Mouse (Mus musculus) midbrain, postnatal 0 days (tissue): ENCODE measurements around the gene Ggt6. TPM values are rescaled to one million over a fixed set of nuclear protein-coding genes. Genes with fewer than 3 reads are reported as not detected.

Source experiments
- ATAC-seq: fragments of 200-750 bp; cut with Nextera tagmentation; 2 replicates; pipeline ENCODE4 v1.8.0; 2017; ENCODE audit warnings: moderate number of reproducible peaks, mild to moderate bottlenecking, moderate TSS enrichment, moderate library complexity; ENCODE audit not compliant: low FRiP score
- DNase-seq: peaks from one replicate; pipeline ENCODE4 v3.0.0-alpha.2; 2015; ENCODE audit warnings: low spot score
- H3K27ac ChIP-seq: fragments of 300-500 bp; sonication (generic); 2 replicates; pipeline ENCODE4 v1.5.1; 2014; ENCODE audit warnings: low read depth, mild to moderate bottlenecking, low read length, mixed read lengths
- H3K27me3 ChIP-seq: fragments of 300-500 bp; sonication (generic); 2 replicates; pipeline ENCODE4 v1.6.1; 2014; ENCODE audit warnings: low read length, control low read depth, mixed read lengths; ENCODE audit not compliant: insufficient read depth
- H3K36me3 ChIP-seq: fragments of 300-500 bp; sonication (generic); 2 replicates; pipeline ENCODE4 v1.6.1; 2014; ENCODE audit warnings: low read length, control low read depth, mixed read lengths; ENCODE audit not compliant: insufficient read depth
- H3K4me1 ChIP-seq: fragments of 300-500 bp; sonication (generic); 2 replicates; pipeline ENCODE4 v1.6.1; 2014; ENCODE audit warnings: mild to moderate bottlenecking, control low read depth, antibody characterized with exemption, low read length, mixed read lengths; ENCODE audit not compliant: insufficient read depth
- H3K4me2 ChIP-seq: fragments of 300-500 bp; sonication (generic); 2 replicates; pipeline ENCODE4 v1.6.1; 2014; ENCODE audit warnings: low read depth, mild to moderate bottlenecking, low read length, mixed read lengths; ENCODE audit not compliant: poor library complexity, severe bottlenecking
- H3K4me3 ChIP-seq: fragments of 300-500 bp; sonication (generic); 2 replicates; pipeline ENCODE4 v1.5.1; 2014; ENCODE audit warnings: low read depth, mild to moderate bottlenecking, low read length, moderate library complexity
- H3K9ac ChIP-seq: fragments of 300-500 bp; sonication (generic); replicated peaks from 2 replicates; pipeline ENCODE4 v1.6.1; 2014; ENCODE audit warnings: mild to moderate bottlenecking, low read length, moderate library complexity, mixed read lengths; ENCODE audit not compliant: poor library complexity, severe bottlenecking
- H3K9me3 ChIP-seq: fragments of 300-500 bp; sonication (generic); 2 replicates; pipeline ENCODE4 v1.6.1; 2016; ENCODE audit warnings: low read length, control low read depth
- CTCF ChIP-seq: IDR thresholded peaks from 2 replicates; pipeline ENCODE4 v1.5.1; 2016; ENCODE audit warnings: antibody characterized with exemption, mild to moderate bottlenecking
- WGBS: fragments of 180-500 bp; shearing (Covaris S2); extraction: QIAGEN DNeasy Blood & Tissue Kit; methylation state at CpG from one replicate; pipeline ENCODE4 v1.1.7; 2014; 5-methylcytosine and 5-hydroxymethylcytosine counted together
- polyA plus RNA-seq: library from polyadenylated mRNA; unstranded; fragments of >200 nt; fragmentation: Nextera tagmentation; extraction: Ambion mirVana; gene quantifications from 2 replicates; pipeline ENCODE4 v1.2.1, GENCODE M21; 2015
- total RNA-seq: library from RNA; depleted of rRNA; stranded (reverse); fragments of >200 nt; gene quantifications from 2 replicates; pipeline ENCODE4 v1.2.3, GENCODE M21; 2014

Gene Ggt6
- total and polyA plus RNA-seq, 2 experiments from 2014 or later, result 1.4 TPM; not detected in 1

DNA sequence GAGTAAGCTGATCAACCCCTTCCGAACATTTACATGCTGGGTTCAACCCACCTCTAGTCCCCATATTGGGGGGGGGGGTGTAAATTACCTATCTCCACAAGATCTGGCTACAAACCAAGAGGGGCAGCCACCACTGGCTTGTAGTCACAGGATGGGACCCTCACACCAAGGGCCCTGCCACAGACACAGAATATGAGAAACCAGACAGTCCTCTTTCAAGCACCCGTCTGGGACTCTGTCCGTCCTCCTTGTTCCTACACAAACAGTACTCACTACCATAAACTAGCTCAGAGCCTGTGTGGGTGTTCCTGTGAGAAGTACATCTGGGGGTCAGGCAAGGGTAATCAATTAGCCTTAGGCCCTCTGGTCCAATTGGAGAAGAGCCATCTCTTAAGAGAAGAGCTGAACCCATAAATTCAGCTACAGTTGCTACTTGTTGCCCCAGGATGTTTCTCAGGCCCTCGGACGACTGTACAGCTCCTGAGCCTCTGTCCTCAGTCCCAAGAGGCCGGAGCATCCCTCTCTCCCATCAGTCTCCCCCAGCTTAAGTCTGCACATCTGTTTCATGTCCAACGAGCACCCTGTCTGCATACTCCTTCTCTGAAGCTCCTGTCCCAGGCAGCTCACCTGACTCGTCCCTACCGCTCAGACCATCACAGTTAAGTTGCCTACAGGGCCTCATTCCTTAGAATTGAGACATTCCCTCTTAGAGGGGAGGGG lies 26.7 kb upstream of the Ggt6 start:
- Histone ChIP-seq H3K9me3 (no peaks in the 10 kb centered on the region), H3K27me3 (no peaks in the 10 kb centered on the region; the same call in none of the 2 replicates), H3K4me1 (peaks cover 3% of the 10 kb centered on the region; the same call in 1 of the 2 replicates), H3K4me3 (no peak overlapping the region), H3K36me3 (no peaks in the 10 kb centered on the region), H3K4me2 (no peak overlapping the region), H3K9ac (no peak overlapping the region), H3K27ac (no peak overlapping the region)
- 64% methylated on average over 9 of the region's 9 CpGs for WGBS
- TF ChIP-seq CTCF, result no peak
- DNase-seq (no peak), ATAC-seq (no peak)

DNA sequence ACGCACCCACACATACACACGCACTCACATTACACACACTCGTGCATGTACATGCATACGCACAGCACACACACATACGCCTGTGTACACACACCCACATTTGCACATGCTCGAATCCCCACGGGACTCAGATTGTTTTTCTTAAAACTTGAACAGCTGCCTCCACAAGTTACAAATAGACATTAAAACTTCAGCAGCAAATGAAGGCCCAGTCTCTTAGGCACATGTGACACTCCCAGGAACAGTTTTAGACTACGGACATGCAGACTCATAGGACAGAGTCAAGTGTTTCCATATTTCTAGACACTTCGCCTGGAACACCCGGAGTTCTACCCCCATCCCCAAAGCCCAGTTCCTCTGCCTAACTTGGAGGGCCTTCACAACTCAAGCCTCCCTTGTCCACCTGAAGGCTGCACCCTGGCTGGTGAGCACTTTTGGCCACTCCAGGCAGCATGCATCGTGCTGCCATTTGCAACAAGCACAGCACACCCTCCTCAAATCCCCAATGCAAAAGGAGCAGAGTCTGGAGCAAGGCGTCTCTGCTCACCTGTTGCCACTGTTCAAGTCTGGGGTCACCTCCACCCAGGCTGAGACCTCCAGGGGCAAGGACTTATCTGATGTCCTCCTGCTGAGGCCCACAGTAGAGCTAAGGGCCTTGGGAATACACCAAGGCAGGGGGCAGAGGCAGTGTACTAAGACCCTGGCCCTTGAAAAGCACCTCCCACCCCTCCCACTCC lies 25.5 kb upstream of the Ggt6 start:
- Histone ChIP-seq H3K27ac (no peak overlapping the region), H3K9ac (no peak overlapping the region), H3K4me3 (no peak overlapping the region), H3K36me3 (no peaks in the 10 kb centered on the region), H3K27me3 (no peaks in the 10 kb centered on the region; the same call in none of the 2 replicates), H3K9me3 (no peaks in the 10 kb centered on the region), H3K4me2 (peak overlapping the region; percentile 94), H3K4me1 (peaks cover 3% of the 10 kb centered on the region; the same call in 1 of the 2 replicates)
- no peak for ATAC-seq
- DNase-seq, result no peak
- TF ChIP-seq CTCF, result no peak
- WGBS, result 78% methylated on average over 12 of the region's 12 CpGs

DNA sequence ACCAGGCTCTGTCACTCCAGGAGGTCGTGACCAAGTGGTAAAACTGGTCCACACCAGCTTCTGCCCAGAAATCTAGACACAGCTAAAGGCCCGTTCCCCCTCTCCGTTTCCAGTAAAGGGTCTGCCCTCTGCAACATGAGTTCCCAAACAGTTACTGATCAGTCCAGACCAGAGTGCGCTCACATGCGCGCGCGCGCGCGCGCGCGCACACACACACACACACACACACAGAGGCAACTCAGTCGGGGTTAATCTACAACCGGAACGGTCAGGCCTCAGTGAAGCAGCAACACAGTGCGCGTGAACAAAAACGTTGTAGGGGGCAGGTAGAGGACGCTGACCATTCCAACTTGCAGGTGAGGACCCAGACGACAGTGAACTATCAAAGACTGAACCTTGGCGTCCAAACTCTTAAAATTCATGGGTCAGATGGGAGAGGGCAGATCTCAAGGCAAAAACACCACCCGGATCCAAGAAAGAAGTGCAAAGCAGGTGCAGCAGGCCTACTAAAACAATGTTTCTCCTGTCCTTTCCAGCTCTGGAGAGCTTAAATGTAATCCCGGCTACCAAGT lies 24.7 kb upstream of the Ggt6 start:
- peak overlapping the region; percentile 94 for H3K4me2 ChIP-seq
- no peaks in the 10 kb centered on the region; the same call in none of the 2 replicates for H3K27me3 ChIP-seq
- 1% methylated on average over 25 of the region's 25 CpGs for WGBS
- ATAC-seq (no peak), DNase-seq (peak; percentile 14)
- peak overlapping the region; percentile 65 for H3K4me3 ChIP-seq
- peak overlapping the region; percentile 68 for H3K9ac ChIP-seq
- no peaks in the 10 kb centered on the region for H3K36me3 ChIP-seq
- H3K27ac ChIP-seq, result peak overlapping the region; percentile 55
- no peak; the same call in 1 of the 2 replicates for TF ChIP-seq CTCF
- no peaks in the 10 kb centered on the region for H3K9me3 ChIP-seq
- H3K4me1 ChIP-seq, result peaks cover 3% of the 10 kb centered on the region; the same call in 1 of the 2 replicates

DNA sequence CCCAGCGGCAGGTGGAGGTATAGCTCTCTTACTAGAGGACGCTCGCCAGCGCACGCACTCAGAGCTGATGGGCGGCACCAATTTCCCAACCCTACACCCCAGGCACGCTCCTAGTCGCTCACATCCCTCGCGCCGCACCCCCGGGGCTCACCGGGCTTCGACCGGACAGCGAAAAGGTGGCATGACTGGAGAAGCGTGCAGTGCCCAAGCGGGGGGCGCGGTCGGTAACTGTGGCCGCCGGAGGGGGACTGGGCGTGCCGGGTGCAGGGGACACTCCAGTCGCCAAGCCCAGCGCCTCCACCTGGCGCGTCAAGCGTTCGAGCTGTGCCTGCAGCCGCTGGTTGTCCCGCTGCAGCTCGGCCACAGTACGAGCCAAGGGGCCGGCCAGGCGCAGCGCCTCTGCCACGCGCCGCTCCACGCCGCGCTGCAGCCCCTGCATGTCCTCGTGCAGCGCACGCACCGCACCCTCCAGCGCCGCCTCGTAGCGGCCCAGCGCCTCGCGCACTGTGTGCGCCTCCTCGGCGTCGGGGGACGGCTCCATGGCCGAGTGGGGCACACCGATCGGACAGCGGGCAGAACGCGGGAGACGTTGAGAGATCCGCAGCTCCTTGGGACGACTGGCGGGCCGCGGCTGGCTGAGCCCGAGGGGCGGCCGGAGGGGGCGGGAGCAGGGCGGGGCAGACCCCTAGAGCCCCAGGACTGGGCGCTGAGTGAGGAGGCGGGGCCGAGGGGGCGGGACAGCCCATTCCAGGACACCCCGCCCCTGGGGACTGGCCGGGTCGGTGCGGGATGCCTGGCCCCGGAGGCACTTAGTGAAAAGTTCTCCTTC lies 24.0 kb upstream of the Ggt6 start, which contains the start of gene Smtnl2:
TSS of gene Smtnl2 (minus strand) at position 621 of the 829 bp plus-strand sequence.
- under 1% methylated on average over 72 of the region's 86 CpGs for WGBS
- no peaks in the 10 kb centered on the region for H3K9me3 ChIP-seq
- H3K4me3 ChIP-seq, result peak within 1 kb of the TSS; percentile 65
- ATAC-seq (peak; percentile 76), DNase-seq (peak; percentile 72)
- H3K9ac ChIP-seq, result peak within 1 kb of the TSS; percentile 68
- peak within 1 kb of the TSS; percentile 55 for H3K27ac ChIP-seq
- peak within 1 kb of the TSS; percentile 94 for H3K4me2 ChIP-seq
- TF ChIP-seq CTCF, result peak; percentile 68; the same call in 1 of the 2 replicates
- peaks cover 3% of the 10 kb centered on the region; the same call in 1 of the 2 replicates for H3K4me1 ChIP-seq
- H3K27me3 ChIP-seq, result no peaks in the 10 kb centered on the region; the same call in none of the 2 replicates
- H3K36me3 ChIP-seq, result no peaks in the 10 kb centered on the region

DNA sequence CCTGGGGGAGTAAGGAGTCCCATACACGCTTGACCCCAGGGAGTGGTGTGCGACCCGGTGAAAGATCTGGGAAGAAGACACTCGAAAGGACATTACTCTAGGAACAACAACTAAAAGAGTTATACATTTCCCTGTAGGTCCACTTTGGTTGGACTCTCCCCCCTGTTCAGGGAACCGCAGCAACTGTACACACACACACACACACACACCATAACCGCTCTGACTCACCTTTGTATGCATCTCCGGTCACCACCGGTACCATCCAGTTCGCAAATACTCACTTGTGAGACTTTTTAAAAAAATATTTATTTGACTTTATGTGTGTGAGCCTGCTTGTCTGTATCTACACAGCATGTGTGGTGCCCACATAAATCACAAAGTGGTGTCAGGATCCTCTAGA lies 23.4 kb upstream of the Ggt6 start:
- DNase-seq (no peak), ATAC-seq (no peak)
- 0 out of 2 replicates have a peak overlapping the region, but pooled peaks have one; percentile 68 for H3K9ac ChIP-seq
- peak overlapping the region; percentile 94 for H3K4me2 ChIP-seq
- no peaks in the 10 kb centered on the region; the same call in none of the 2 replicates for H3K27me3 ChIP-seq
- no peak for TF ChIP-seq CTCF
- H3K36me3 ChIP-seq, result no peaks in the 10 kb centered on the region
- H3K4me3 ChIP-seq, result peak overlapping the region; percentile 65
- H3K9me3 ChIP-seq, result no peaks in the 10 kb centered on the region
- no peak overlapping the region for H3K27ac ChIP-seq
- peaks cover 3% of the 10 kb centered on the region; the same call in 1 of the 2 replicates for H3K4me1 ChIP-seq
- WGBS, result 33% methylated on average over 9 of the region's 9 CpGs
